Mouse (Mus musculus) bone marrow, adult 2 months (tissue): Measurements from ENCODE around the gene 1190002N15Rik.

Source experiments
- CTCF ChIP-seq: fragments of 200-500 bp; IDR thresholded peaks from 2 replicates; pipeline ENCODE4 v1.5.1; 2011; ENCODE audit warnings: low read length, control low read depth; ENCODE audit not compliant: control insufficient read depth, insufficient read depth
- POLR2A ChIP-seq: fragments of 200-500 bp; IDR thresholded peaks from 2 replicates; pipeline ENCODE4 v1.6.1; 2011; ENCODE audit warnings: low read depth, mild to moderate bottlenecking, control low read depth, low read length, borderline replicate concordance; ENCODE audit not compliant: control insufficient read depth

- TF ChIP-seq CTCF = no peak
- no peak for TF ChIP-seq POLR2A
These were observed 1.5 kb downstream of the 1190002N15Rik start for GRCm38 (mm10) chr9:94536261-94536905.
